Mouse (Mus musculus): Measurements from ENCODE around the gene Igfals. TPM values are rescaled to one million over a fixed set of nuclear protein-coding genes. Genes with fewer than 3 reads are reported as not detected.

Gene Igfals
- total RNA-seq, 2 experiments from 2014 or later, result not detected

DNA sequence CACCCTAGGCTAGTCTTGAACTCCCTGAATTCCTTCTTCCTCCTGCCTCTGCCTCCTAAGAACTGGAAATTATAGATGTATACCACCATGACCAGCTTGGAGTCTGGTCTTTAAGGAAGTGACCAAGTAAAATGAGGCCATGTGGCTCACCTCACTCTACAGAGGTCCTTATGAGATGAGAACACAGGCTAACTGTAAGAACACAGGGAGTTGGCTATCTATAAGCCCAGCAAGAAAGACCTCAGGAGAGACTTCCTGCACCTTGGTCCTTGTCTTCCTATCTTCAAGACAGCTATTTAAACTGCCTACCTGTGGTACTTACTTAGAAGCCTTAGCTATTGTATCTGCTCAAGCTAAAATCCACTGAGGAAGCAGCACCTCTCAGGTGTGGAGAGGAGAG is 48.2 kb downstream of the Igfals start:
- intact Hi-C loops (cut with DNase I), result no loop called here
- DNase-seq (ENCODE audit: low spot score in 2 of 2), result no peak

GRCm38 (mm10) chr17:24923246-24923645 is 57.4 kb downstream of the Igfals start:
- DNase-seq (ENCODE audit: low spot score in 2 of 2), result no peak
- intact Hi-C loops (cut with DNase I), result no loop called here

DNA sequence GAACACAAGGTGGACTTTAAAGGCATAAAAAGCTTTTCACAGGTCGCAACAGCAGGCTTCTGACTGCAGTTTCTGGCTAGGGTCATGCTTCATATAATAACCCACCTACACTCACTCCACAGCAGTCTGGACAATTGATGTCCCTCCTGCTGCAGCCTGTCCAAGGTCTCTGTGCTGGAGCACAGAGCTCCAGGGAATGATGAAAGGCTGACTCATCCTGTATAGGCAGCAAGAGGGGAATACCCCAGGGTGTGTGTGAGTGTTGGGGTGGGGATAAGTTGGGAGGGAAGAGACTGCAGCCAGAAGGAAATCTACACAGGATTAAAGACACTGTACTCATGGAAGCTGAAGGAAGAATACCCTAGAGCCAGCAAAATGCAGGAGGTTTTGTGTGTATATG is 63.7 kb downstream of the Igfals start:
- intact Hi-C loops (cut with DNase I), result no loop called here
- no peak for DNase-seq (ENCODE audit: low spot score in 2 of 2)

Other genes with a start within 250 kb of the Igfals start
- 100 to 1,000 TPM; 116 to 157 TPM for gene Tsc2, start 233.4 kb upstream of the Igfals start, total RNA-seq (2021)
- gene Nthl1, start 233.3 kb upstream of the Igfals start, total RNA-seq (2021), result 1 to 10 TPM; 4.2 to 6.6 TPM
- gene Slc9a3r2, start 215.7 kb upstream of the Igfals start, total RNA-seq (2021), result 10 to 100 TPM; 51.0 to 51.2 TPM
- gene Npw, start 207.5 kb upstream of the Igfals start, total RNA-seq (2021), result 1 to 10 TPM; 1.1 to 1.3 TPM
- 10 to 100 TPM; 30.5 to 45.1 TPM for gene Zfp598, start 196.3 kb upstream of the Igfals start, total RNA-seq (2021)
- gene Syngr3, start 176.0 kb upstream of the Igfals start, total RNA-seq (2021), result 100 to 1,000 TPM; 179 to 200 TPM
- 10 to 100 TPM; 18.2 TPM for gene Gfer, start 169.8 kb upstream of the Igfals start, total RNA-seq (2021)
- 1 to 10 TPM; 2.1 to 2.9 TPM for gene Noxo1, start 169.8 kb upstream of the Igfals start, total RNA-seq (2021)
- gene Tbl3, start 158.3 kb upstream of the Igfals start, total RNA-seq (2021), result 10 to 100 TPM; 26.9 to 29.6 TPM
- not detected for gene Rnf151, start 147.9 kb upstream of the Igfals start, total RNA-seq (2021)
- 100 to 1,000 TPM; 291 to 312 TPM for gene Rps2, start 147.9 kb upstream of the Igfals start, total RNA-seq (2021)
- gene Ndufb10, start 141.5 kb upstream of the Igfals start, total RNA-seq (2021), result 100 to 1,000 TPM; 193 to 210 TPM
- gene Rpl3l, start 138.2 kb upstream of the Igfals start, total RNA-seq (2021), result under 1 TPM; 0.39 to 0.57 TPM
- 10 to 100 TPM; 36.4 to 46.7 TPM for gene Msrb1, start 129.4 kb upstream of the Igfals start, total RNA-seq (2021)
- gene Hs3st6, start 113.0 kb upstream of the Igfals start, total RNA-seq (2021), result under 1 TPM; 0.36 to 0.44 TPM
- not detected for gene Meiob, start 61.7 kb upstream of the Igfals start, total RNA-seq (2021)
- 100 to 1,000 TPM; 134 to 153 TPM for gene Hagh, start 25.9 kb upstream of the Igfals start, total RNA-seq (2021)
- 10 to 100 TPM; 18.0 to 20.5 TPM for gene Fahd1, start 15.6 kb upstream of the Igfals start, total RNA-seq (2021)
- 10 to 100 TPM; 31.4 to 34.8 TPM for gene Nubp2, start 20.4 kb downstream of the Igfals start, total RNA-seq (2021)
- 10 to 100 TPM; 56.4 to 63.7 TPM for gene Spsb3, start 20.6 kb downstream of the Igfals start, total RNA-seq (2021)
- gene Eme2, start 29.1 kb downstream of the Igfals start, total RNA-seq (2021), result 10 to 100 TPM; 47.4 to 60.0 TPM
- 10 to 100 TPM; 61.8 to 74.6 TPM for gene Mrps34, start 29.1 kb downstream of the Igfals start, total RNA-seq (2021)
- 10 to 100 TPM; 41.4 to 54.3 TPM for gene Nme3, start 30.5 kb downstream of the Igfals start, total RNA-seq (2021)
- gene Mapk8ip3, start 71.0 kb downstream of the Igfals start, total RNA-seq (2021), result 100 to 1,000 TPM; 363 to 396 TPM
- gene Jpt2, start 94.7 kb downstream of the Igfals start, total RNA-seq (2021), result 1 to 10 TPM; 4.8 to 5.7 TPM
- gene Cramp1l, start 149.8 kb downstream of the Igfals start, total RNA-seq (2021), result 10 to 100 TPM; 28.6 to 29.0 TPM
- gene Ift140, start 150.1 kb downstream of the Igfals start, total RNA-seq (2021), result 10 to 100 TPM; 18.6 to 25.5 TPM
- 10 to 100 TPM in 1 of 2 experiments, 1 to 10 TPM in 1; 9.1 to 10.3 TPM for gene Tmem204, start 217.6 kb downstream of the Igfals start, total RNA-seq (2021)
- 10 to 100 TPM; 24.3 to 30.0 TPM for gene Telo2, start 250.0 kb downstream of the Igfals start, total RNA-seq (2021)